Mouse (Mus musculus): Measurements from ENCODE around the gene Nr5a2.

Gene Nr5a2

GRCm38 (mm10) chr1:136960428-136961012 is at the start of gene Nr5a2:
Nr5a2 (minus strand) TSS chr1:136960448.
- DNase-seq, result no peak

- DNase-seq, result no peak
These were observed 48.5 kb upstream of the Nr5a2 start for GRCm38 (mm10) chr1:137008726-137009239.

DNA sequence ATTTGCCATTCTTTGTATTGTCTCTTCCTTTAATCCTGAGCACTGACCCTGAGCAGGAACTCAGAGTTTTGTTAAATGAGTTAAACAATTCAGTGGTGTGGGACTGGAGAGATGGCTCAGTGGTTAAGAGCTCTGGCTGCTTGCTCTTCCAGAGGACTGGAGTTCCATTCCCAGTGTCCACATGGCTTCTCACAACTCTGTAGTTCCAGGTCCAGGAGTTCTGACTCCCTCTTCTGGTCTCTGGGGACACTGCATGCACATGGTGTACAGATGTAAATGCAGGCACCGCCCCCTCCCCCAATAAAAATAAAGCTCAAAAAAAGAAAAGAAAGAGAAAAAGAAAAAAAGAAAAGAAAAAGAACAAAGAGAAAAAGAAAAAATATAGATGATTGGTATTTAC is 43.6 kb upstream of the Nr5a2 start:
- DNase-seq, result no peak

- DNase-seq, result no peak
These were observed 42.9 kb upstream of the Nr5a2 start for GRCm38 (mm10) chr1:137003144-137003543.

GRCm38 (mm10) chr1:136991762-136992352 is 31.6 kb upstream of the Nr5a2 start:
- no peak for DNase-seq

- DNase-seq, result no peak
These were observed 20.1 kb upstream of the Nr5a2 start for GRCm38 (mm10) chr1:136980253-136980893.

DNA sequence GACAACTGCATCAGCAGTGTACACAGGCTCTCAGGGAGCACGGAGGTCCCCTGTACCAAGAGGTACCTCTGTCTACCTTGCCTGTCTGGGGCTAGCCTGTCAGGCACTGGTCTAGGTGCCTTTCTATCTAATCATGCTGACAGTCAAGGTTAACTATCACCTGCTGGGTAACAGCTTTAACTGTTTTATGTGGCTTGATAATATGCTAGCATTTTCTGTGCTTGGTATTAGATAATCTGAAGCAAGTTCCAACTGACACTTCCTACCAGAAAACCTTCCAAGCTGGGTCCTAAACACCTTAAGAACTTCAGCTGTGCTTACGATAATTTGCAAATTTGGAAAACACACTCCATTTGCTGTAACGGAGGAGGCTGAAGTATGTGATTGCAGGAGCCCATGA is 17.6 kb upstream of the Nr5a2 start:
- no peak for DNase-seq

DNA sequence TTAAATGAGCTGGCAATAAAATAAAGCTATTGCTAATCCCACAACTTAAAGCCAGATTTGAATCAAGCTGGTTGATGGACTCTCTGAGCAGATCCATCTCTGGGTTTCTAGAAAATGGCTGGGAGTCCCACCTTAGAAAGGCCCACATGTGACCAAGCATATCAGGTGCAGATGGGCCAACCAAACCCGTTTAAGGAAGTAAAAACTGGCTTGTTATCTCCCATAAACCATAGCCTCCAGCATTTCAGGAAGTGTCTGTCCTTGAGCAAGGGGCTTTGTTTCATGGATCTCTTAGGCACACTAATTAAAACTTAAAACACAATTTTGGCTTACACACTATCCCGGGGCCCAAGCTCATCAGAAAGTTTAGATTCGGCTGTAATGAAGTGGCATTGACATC is 13.8 kb upstream of the Nr5a2 start:
- no peak for DNase-seq

- DNase-seq, result no peak
These were observed 12.8 kb upstream of the Nr5a2 start for GRCm38 (mm10) chr1:136973016-136973415.

DNA sequence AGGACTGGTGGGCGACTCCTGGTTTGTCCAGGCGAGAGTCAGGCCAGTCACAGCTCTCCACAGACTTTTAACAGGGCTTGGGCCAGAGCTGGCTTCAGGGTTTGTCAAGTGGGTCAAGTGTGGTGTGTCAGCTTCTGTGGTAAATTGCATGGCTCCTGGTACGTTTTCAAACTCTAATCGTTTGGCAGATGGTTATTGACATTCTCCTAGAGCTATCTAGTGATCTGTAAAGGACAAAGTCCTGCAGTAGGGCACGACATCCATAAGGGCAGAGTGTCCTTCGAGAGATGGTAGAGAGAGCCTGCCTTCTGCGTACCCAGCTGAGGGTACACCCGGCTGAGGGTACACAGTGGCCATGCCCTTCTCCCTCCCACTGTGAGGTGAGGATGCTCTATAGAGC is 10.7 kb upstream of the Nr5a2 start:
- DNase-seq, result no peak

- DNase-seq, result no peak
These were observed 6.6 kb upstream of the Nr5a2 start for GRCm38 (mm10) chr1:136966728-136967386.

DNA sequence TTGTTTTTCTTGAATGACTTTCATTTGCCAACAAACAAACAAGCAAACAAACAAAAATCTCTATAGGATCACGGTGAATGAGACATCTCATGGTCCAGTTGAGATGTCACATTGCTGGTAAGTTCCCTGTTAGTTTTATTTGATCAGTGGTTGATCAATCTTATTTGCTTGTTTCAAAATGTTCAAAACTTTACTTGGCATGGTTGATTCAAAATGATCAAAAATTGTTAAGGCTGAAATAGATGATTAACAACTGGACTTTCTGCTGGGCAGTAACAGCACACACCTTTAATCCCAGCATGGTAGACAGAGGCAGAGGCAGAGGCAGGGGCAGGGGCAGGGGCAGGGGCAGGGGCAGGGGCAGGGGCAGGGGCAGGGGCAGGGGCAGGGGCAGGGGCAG is 757 bp downstream of the Nr5a2 start:
- no peak for DNase-seq

GRCm38 (mm10) chr1:136958666-136959065 is 1.6 kb downstream of the Nr5a2 start:
- no peak for DNase-seq

DNA sequence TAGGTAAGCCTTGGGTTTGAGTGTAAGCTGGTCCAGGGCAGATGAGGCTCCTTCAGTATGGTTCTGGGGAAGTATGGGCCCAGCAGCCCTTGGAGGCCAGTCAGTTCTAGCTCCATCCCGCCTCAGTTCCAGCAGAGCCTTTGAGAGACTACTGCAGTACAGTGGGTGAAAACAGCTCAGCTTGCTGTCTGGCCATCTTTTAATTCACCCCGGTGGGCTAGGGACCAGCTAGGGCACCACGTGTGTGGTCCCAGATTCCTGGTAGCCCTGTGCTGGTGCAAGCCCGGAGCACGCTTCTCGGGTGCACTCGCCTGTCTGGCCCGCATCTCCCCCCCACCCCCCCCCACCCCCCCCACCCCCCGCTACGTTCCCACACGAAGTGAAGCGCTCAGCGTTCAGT is 2.1 kb downstream of the Nr5a2 start:
- DNase-seq, result no peak

DNA sequence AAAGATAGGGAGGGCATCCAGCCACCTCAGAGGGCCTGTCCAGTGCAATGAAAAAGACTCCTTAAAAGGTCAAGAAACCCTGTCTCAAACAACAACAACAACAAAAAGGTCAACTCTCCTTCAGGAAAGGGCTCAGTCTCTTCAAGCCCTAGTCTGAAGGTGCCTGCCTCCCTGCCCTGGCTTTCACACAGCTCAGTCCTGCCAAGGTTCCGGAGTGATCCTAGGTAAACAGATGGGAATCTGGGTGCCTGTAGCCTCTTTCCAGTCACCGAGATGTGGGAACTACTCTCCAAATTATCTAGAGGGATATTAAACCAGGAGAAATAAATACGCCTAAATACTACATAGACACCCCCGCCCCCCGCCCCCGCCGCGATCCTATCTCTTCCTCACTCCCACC is 2.6 kb downstream of the Nr5a2 start:
- DNase-seq, result peak; percentile 17 to 48

GRCm38 (mm10) chr1:136954108-136954494 is 6.1 kb downstream of the Nr5a2 start:
- no peak for DNase-seq

DNA sequence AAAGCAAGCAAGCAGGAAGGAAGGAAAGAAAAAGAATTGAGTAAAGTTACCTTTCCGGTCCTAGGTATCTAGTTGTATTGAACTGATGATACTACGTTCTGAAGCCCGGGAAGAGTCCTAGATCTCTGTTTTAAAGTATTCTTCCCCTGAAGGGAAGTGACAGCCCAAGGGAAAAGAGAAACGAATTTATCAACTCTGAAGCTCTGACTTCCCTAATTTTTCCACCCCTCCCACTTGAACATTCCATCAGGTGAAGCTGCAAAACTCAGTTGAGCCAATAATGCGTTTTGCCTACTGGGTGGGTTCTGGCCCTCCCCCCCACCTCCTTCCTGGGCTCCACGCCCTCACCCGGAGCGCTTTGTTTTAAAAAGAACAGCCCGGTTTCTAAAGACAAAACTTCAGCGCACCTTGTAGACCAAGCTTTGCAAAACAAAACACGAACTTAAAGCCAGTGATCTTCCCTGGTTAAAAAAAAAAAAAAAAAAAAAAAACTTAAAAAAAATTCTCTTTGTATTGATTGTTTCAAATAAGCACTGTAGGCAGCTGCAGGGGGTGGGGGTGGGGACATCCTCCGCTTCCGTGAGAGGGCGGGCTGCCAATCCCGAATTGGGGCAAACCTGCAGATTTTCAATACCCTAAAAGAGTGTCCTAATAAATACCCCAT is 6.7 kb downstream of the Nr5a2 start:
- DNase-seq, result no peak

GRCm38 (mm10) chr1:136952609-136953311 is 7.5 kb downstream of the Nr5a2 start:
- DNase-seq, result peak; percentile 14 to 15

DNA sequence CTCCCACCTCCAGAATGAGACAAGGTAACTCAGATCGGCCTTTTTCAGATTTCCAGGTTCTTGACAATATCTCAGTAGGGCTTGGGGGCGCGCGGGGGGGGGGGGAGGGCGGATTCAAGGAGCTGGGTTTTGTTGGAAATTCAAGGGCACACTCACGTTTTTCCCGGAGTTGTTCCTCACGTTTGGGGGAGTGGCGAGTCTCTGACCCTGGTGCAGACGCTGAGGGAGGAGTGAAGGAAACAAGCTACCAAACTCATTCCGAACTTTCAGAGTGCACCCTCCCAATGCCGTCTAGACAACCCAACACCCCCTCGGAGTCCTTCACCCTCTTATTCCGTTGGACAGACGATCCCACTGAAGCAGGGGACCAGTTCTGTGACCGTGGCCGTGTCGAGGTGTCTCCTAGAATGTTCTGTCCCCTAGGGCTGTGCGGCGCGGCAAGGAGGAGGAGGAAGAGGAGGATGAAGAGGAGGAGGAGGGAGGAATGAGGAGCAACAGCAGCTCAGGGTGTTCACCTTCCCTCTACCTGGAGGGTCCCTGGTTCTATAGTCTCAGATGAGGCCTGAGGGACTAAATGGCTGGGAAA is 8.2 kb downstream of the Nr5a2 start:
- no peak for DNase-seq

DNA sequence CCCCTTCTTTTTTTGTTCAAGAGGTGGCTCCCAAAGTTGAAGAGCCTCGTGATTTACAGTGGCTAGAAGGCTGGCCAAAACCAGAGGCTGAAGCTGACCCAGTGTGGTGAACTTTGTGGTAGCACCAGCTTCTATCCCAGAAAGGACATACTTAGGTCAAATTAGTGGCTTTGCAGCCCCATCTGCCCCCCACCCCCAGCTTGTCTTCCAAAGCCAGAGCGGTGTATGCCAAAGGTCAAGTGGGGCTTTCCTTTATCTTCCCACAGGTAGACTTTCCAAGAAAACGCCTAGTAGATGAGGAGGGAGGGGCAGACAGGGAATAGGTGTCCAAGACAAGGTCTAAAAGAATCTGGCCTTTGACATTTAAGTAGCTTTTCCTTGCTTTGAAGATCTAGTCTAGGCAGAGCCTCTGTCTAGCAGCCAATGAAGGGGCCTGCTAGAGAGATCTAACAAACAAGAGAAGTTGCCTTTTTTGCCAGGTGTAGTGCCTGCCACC is 9.0 kb downstream of the Nr5a2 start:
- no peak for DNase-seq

DNA sequence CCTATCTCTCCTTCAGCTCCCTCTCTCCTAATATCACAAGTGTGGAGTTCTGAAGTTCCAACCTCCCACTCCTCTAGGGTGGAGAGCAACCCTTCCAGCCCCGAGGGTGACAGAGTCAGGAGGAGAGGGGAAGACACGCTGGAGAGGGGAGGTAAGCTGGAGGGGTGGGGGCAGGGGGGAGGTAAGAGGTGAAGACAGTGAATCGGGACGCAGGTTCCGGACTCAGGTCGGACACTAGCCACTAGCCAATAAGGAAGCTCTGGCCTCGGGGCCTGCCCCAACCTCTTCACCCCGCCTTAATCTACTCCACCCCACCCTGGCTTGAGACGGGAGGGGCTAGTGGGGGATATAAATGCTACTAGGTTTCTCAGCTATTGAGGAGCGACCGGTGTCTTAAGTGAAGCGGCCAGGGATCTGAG is 10.9 kb downstream of the Nr5a2 start:
- DNase-seq, result no peak

Data from cerebellum, postnatal 25 days (tissue).